Comparison of ENCODE assay signal across 27 mouse cellular contexts in genomic region chr1:73233041-73233440, GRCm38 (mm10).
A peak's percentile ranks its signal among the peaks of the same experiment; 100 is the strongest.
DNase-seq lines count a peak whose midpoint lies in the region; ATAC-seq and TF ChIP-seq lines count a peak whose summit lies in the region.
"Had no signal": no experiment of that assay in that cellular context is flagged by ENCODE, and none has a peak within 500 bp of the region (broad histone marks: within the 10 kb centered on the region; RNA-seq: fewer than 3 reads in every experiment).

No protein-coding gene starts in this region.

- no peak overlapping the region for H3K9ac ChIP-seq in kidney, embryonic 14.5 days (ENCODE audit: low read depth, low read length)
- no peak overlapping the region for H3K9ac ChIP-seq in kidney, postnatal 0 days (ENCODE audit: low read depth, low read length)
- no peak overlapping the region for H3K9ac ChIP-seq in intestine, embryonic 16.5 days (ENCODE audit: low read depth, low read length)
- H3K9ac ChIP-seq: embryonic facial prominence, embryonic 13.5 days; forebrain, embryonic 12.5 days; forebrain, embryonic 15.5 days; hindbrain, embryonic 13.5 days had no signal

- no peak overlapping the region for H3K4me2 ChIP-seq in kidney, embryonic 14.5 days (replicated peaks; ENCODE audit: low read depth, low read length)
- H3K4me2 ChIP-seq in kidney, postnatal 0 days (ENCODE audit: low read length): no peak overlapping the region
- H3K4me2 ChIP-seq in intestine, embryonic 16.5 days (ENCODE audit: low read depth, low read length): no peak overlapping the region
- H3K4me2 ChIP-seq: embryonic facial prominence, embryonic 13.5 days; forebrain, embryonic 12.5 days; forebrain, embryonic 15.5 days; heart, embryonic 11.5 days; hindbrain, embryonic 13.5 days had no signal

- peaks cover 9% of the 10 kb centered on the region for H3K9me3 ChIP-seq in kidney, embryonic 14.5 days (ENCODE audit: control insufficient read depth, low read length)
- H3K9me3 ChIP-seq in kidney, postnatal 0 days (replicated peaks; ENCODE audit: low read length): no peaks in the 10 kb centered on the region
- H3K9me3 ChIP-seq in intestine, embryonic 16.5 days (ENCODE audit: control insufficient read depth, low read length): no peaks in the 10 kb centered on the region
- H3K9me3 ChIP-seq: embryonic facial prominence, embryonic 13.5 days; forebrain, embryonic 15.5 days; G1E had no signal

- TF ChIP-seq CTCF in kidney, postnatal 0 days (IDR thresholded peaks at IDR 0.05; ENCODE audit: low read depth): no peak

- no peak overlapping the region for H3K4me3 ChIP-seq in kidney, embryonic 14.5 days (ENCODE audit: low read length)
- H3K4me3 ChIP-seq in kidney, postnatal 0 days (replicated peaks; ENCODE audit: low read depth, low read length): no peak overlapping the region
- no peak overlapping the region for H3K4me3 ChIP-seq in intestine, embryonic 16.5 days (ENCODE audit: low read length)
- H3K4me3 ChIP-seq: embryonic facial prominence, embryonic 10.5 days; embryonic facial prominence, embryonic 13.5 days; erythroblast, embryonic 14.5 days; forebrain, embryonic 12.5 days; forebrain, embryonic 15.5 days; hindbrain, embryonic 10.5 days; hindbrain, embryonic 13.5 days had no signal

- 80% methylated on average over 3 of the region's 3 CpGs for WGBS in kidney, embryonic 14.5 days
- 68% methylated on average over 3 of the region's 3 CpGs for WGBS in kidney, postnatal 0 days
- WGBS in intestine, embryonic 16.5 days: 84% methylated on average over 3 of the region's 3 CpGs

- no peaks in the 10 kb centered on the region for H3K27me3 ChIP-seq in kidney, embryonic 14.5 days (ENCODE audit: control insufficient read depth, insufficient read depth, low read length)
- no peaks in the 10 kb centered on the region for H3K27me3 ChIP-seq in kidney, postnatal 0 days (ENCODE audit: insufficient read depth, low read length)
- no peaks in the 10 kb centered on the region for H3K27me3 ChIP-seq in intestine, embryonic 16.5 days (replicated peaks; ENCODE audit: control insufficient read depth, insufficient read depth, low read length)
- H3K27me3 ChIP-seq: embryonic facial prominence, embryonic 13.5 days; forebrain, embryonic 12.5 days; forebrain, embryonic 15.5 days; hindbrain, embryonic 13.5 days had no signal

- ATAC-seq in kidney, embryonic 14.5 days (ENCODE audit: low FRiP score, low TSS enrichment): no peak
- ATAC-seq in kidney, postnatal 0 days (replicated peaks; ENCODE audit: low FRiP score, low read depth): 0 out of 2 replicates have a peak, but pooled peaks have one; percentile 29
- no peak for ATAC-seq in intestine, embryonic 16.5 days
- ATAC-seq: forebrain, embryonic 15.5 days; hindbrain, embryonic 16.5 days had no signal

- no peak overlapping the region for H3K27ac ChIP-seq in kidney, embryonic 14.5 days (ENCODE audit: low read depth, low read length)
- H3K27ac ChIP-seq in kidney, postnatal 0 days: no peak overlapping the region
- no peak overlapping the region for H3K27ac ChIP-seq in intestine, embryonic 16.5 days (ENCODE audit: low read length)
- H3K27ac ChIP-seq: embryonic facial prominence, embryonic 10.5 days; embryonic facial prominence, embryonic 13.5 days; forebrain, embryonic 12.5 days; forebrain, embryonic 15.5 days; hindbrain, embryonic 10.5 days; hindbrain, embryonic 13.5 days had no signal

- no peaks in the 10 kb centered on the region for H3K4me1 ChIP-seq in kidney, embryonic 14.5 days (ENCODE audit: control insufficient read depth, insufficient read depth, low read length)
- H3K4me1 ChIP-seq in kidney, postnatal 0 days (replicated peaks; ENCODE audit: insufficient read depth, low read length): no peaks in the 10 kb centered on the region
- no peaks in the 10 kb centered on the region for H3K4me1 ChIP-seq in intestine, embryonic 16.5 days (ENCODE audit: control insufficient read depth, insufficient read depth, low read length)
- H3K4me1 ChIP-seq: forebrain, embryonic 12.5 days; forebrain, embryonic 15.5 days; hindbrain, embryonic 10.5 days; hindbrain, embryonic 13.5 days had no signal

- H3K36me3 ChIP-seq in kidney, embryonic 14.5 days (ENCODE audit: control insufficient read depth, insufficient read depth, low read length): no peaks in the 10 kb centered on the region
- no peaks in the 10 kb centered on the region for H3K36me3 ChIP-seq in kidney, postnatal 0 days (ENCODE audit: insufficient read depth, low read length)
- no peaks in the 10 kb centered on the region for H3K36me3 ChIP-seq in intestine, embryonic 16.5 days (ENCODE audit: control insufficient read depth, insufficient read depth, low read length)
- H3K36me3 ChIP-seq: embryonic facial prominence, embryonic 10.5 days; embryonic facial prominence, embryonic 13.5 days; forebrain, embryonic 12.5 days; forebrain, embryonic 15.5 days; G1E; hindbrain, embryonic 10.5 days; hindbrain, embryonic 13.5 days had no signal

- DNase-seq in kidney, adult 11 months: peak; percentile 63
- no peak for DNase-seq in kidney, postnatal 4 days
- peak; percentile 66 to 75 for DNase-seq in kidney, adult 8-10 months
- no peak for DNase-seq in kidney, postnatal 0 days (ENCODE audit: low spot score)
- peak; percentile 47 to 78 for DNase-seq in kidney, postnatal 36 days
- DNase-seq: adrenal gland, adult 2 months; adrenal gland, postnatal 14 days; B cell, adult 2 months; cerebellum, adult 11 months; cerebellum, adult 8-10 months; cerebellum, postnatal 10 days; cerebellum, postnatal 36 days; embryo, embryonic 11 days; gastrocnemius, postnatal 25 days; heart, postnatal 36 days had no signal

Comparison
In these comparisons a context has a peak if more than half of its experiments do, and no peak if none do; other contexts are left out.
1. DNase-seq: peak in kidney, adult 11 months (single experiment), kidney, adult 8-10 months (2 of 2) and kidney, postnatal 36 days (2 of 2); none in kidney, postnatal 4 days (0 of 2) and kidney, postnatal 0 days (single experiment).